Mouse (Mus musculus) intestine, embryonic 14.5 days (tissue): ENCODE data around the gene Cdh5. TPM values are rescaled to one million over a fixed set of nuclear protein-coding genes. Genes with fewer than 3 reads are reported as not detected.

Source experiments
- ATAC-seq: fragments of 200-750 bp; cut with Nextera tagmentation; replicated peaks from 2 replicates; pipeline ENCODE4 v1.8.0; 2017; ENCODE audit warnings: low read depth, moderate number of reproducible peaks, moderate TSS enrichment, moderate library complexity; ENCODE audit not compliant: low FRiP score, low TSS enrichment
- DNase-seq: peaks from one replicate; pipeline ENCODE4 v3.0.0-alpha.2; 2018; ENCODE audit warnings: low spot score
- H3K27ac ChIP-seq: fragments of 300-500 bp; sonication (generic); 2 replicates; pipeline ENCODE4 v1.5.1; 2014; ENCODE audit warnings: low read depth, mild to moderate bottlenecking, control low read depth
- H3K27me3 ChIP-seq: fragments of 300-500 bp; sonication (generic); replicated peaks from 2 replicates; pipeline ENCODE4 v1.6.1; 2014; ENCODE audit warnings: low read length, control low read depth; ENCODE audit not compliant: control insufficient read depth, insufficient read depth
- H3K36me3 ChIP-seq: fragments of 300-500 bp; sonication (generic); 2 replicates; pipeline ENCODE4 v1.6.1; 2014; ENCODE audit warnings: low read length, control low read depth; ENCODE audit not compliant: control insufficient read depth, insufficient read depth
- H3K4me1 ChIP-seq: fragments of 300-500 bp; sonication (generic); replicated peaks from 2 replicates; pipeline ENCODE4 v1.6.1; 2014; ENCODE audit warnings: low read length, control low read depth, mixed read lengths; ENCODE audit not compliant: control insufficient read depth, insufficient read depth
- H3K4me2 ChIP-seq: fragments of 300-500 bp; sonication (generic); 2 replicates; pipeline ENCODE4 v1.6.1; 2014; ENCODE audit warnings: low read length
- H3K4me3 ChIP-seq: fragments of 300-500 bp; sonication (generic); 2 replicates; pipeline ENCODE4 v1.5.1; 2014; ENCODE audit warnings: low read depth, low read length, control low read depth, mixed read lengths
- H3K9ac ChIP-seq: fragments of 300-500 bp; sonication (generic); 2 replicates; pipeline ENCODE4 v1.6.1; 2014; ENCODE audit warnings: mild to moderate bottlenecking, low read length
- H3K9me3 ChIP-seq: fragments of 300-500 bp; sonication (generic); 2 replicates; pipeline ENCODE4 v1.6.1; 2016; ENCODE audit warnings: low read length, control low read depth; ENCODE audit not compliant: control insufficient read depth
- WGBS: fragments of 180-500 bp; shearing (Covaris S2); extraction: QIAGEN DNeasy Blood & Tissue Kit; methylation state at CpG from one replicate; pipeline ENCODE4 v1.1.7; 2014; 5-methylcytosine and 5-hydroxymethylcytosine counted together
- polyA plus RNA-seq: library from polyadenylated mRNA; unstranded; fragments of >200 nt; fragmentation: Nextera tagmentation; extraction: Ambion mirVana; gene quantifications from 2 replicates; pipeline ENCODE4 v1.2.1, GENCODE M21; 2014

Cdh5 gene
- polyA plus RNA-seq, 1 experiment from 2014 or later: 28.3 TPM

- no peak for DNase-seq
- no peaks in the 10 kb centered on the region for H3K36me3 ChIP-seq
- no peak overlapping the region for H3K4me3 ChIP-seq
- 69% methylated on average over 12 of the region's 12 CpGs for WGBS
- no peak overlapping the region for H3K4me2 ChIP-seq
- H3K4me1 ChIP-seq: no peaks in the 10 kb centered on the region
- H3K27me3 ChIP-seq: no peaks in the 10 kb centered on the region
- H3K9me3 ChIP-seq: no peaks in the 10 kb centered on the region
- no peak overlapping the region for H3K27ac ChIP-seq
- no peak for ATAC-seq
- H3K9ac ChIP-seq: no peak overlapping the region
Observed at GRCm38 (mm10) chr8:104121640-104122416, 20.4 kb downstream of the Cdh5 start.

- Histone ChIP-seq H3K9ac (no peak overlapping the region), H3K4me2 (no peak overlapping the region), H3K4me3 (no peak overlapping the region), H3K27me3 (no peaks in the 10 kb centered on the region), H3K4me1 (no peaks in the 10 kb centered on the region), H3K9me3 (no peaks in the 10 kb centered on the region), H3K36me3 (no peaks in the 10 kb centered on the region), H3K27ac (no peak overlapping the region)
- 93% methylated on average over 2 of the region's 2 CpGs for WGBS
- DNase-seq: no peak
- no peak for ATAC-seq
Observed at GRCm38 (mm10) chr8:104123080-104123657, 21.7 kb downstream of the Cdh5 start.

GRCm38 (mm10) chr8:104124534-104124933 lies 23.1 kb downstream of the Cdh5 start:
- no peak overlapping the region for H3K9ac ChIP-seq
- ATAC-seq (no peak), DNase-seq (no peak)
- no peak overlapping the region for H3K27ac ChIP-seq
- no peak overlapping the region for H3K4me2 ChIP-seq
- H3K4me3 ChIP-seq: no peak overlapping the region
- H3K4me1 ChIP-seq: no peaks in the 10 kb centered on the region
- H3K27me3 ChIP-seq: no peaks in the 10 kb centered on the region
- no peaks in the 10 kb centered on the region for H3K36me3 ChIP-seq
- H3K9me3 ChIP-seq: no peaks in the 10 kb centered on the region
- WGBS: 77% methylated on average over 5 of the region's 5 CpGs

GRCm38 (mm10) chr8:104127160-104127883 lies 25.9 kb downstream of the Cdh5 start:
- ATAC-seq (no peak), DNase-seq (no peak)
- Histone ChIP-seq H3K4me2 (no peak overlapping the region), H3K4me3 (no peak overlapping the region), H3K4me1 (no peaks in the 10 kb centered on the region), H3K9me3 (no peaks in the 10 kb centered on the region), H3K9ac (no peak overlapping the region), H3K27me3 (no peaks in the 10 kb centered on the region), H3K27ac (no peak overlapping the region), H3K36me3 (no peaks in the 10 kb centered on the region)
- 60% methylated on average over 4 of the region's 4 CpGs for WGBS

- H3K36me3 ChIP-seq: no peaks in the 10 kb centered on the region
- no peaks in the 10 kb centered on the region for H3K9me3 ChIP-seq
- H3K9ac ChIP-seq: no peak overlapping the region
- H3K4me2 ChIP-seq: no peak overlapping the region
- no peaks in the 10 kb centered on the region for H3K4me1 ChIP-seq
- no peak for ATAC-seq
- no peak overlapping the region for H3K4me3 ChIP-seq
- H3K27me3 ChIP-seq: no peaks in the 10 kb centered on the region
- no peak overlapping the region for H3K27ac ChIP-seq
- DNase-seq: peak; percentile 29
- 91% methylated on average over 9 of the region's 9 CpGs for WGBS
Observed at GRCm38 (mm10) chr8:104130916-104131315, 29.5 kb downstream of the Cdh5 start.

- no peak for DNase-seq
- no peak overlapping the region for H3K4me3 ChIP-seq
- H3K9ac ChIP-seq: no peak overlapping the region
- no peak overlapping the region for H3K27ac ChIP-seq
- no peaks in the 10 kb centered on the region for H3K9me3 ChIP-seq
- H3K27me3 ChIP-seq: no peaks in the 10 kb centered on the region
- WGBS: 81% methylated on average over 7 of the region's 7 CpGs
- no peak for ATAC-seq
- no peaks in the 10 kb centered on the region for H3K36me3 ChIP-seq
- H3K4me2 ChIP-seq: no peak overlapping the region
- H3K4me1 ChIP-seq: no peaks in the 10 kb centered on the region
Observed at GRCm38 (mm10) chr8:104131414-104131975, 30.1 kb downstream of the Cdh5 start.

- ATAC-seq (no peak), DNase-seq (peak; percentile 38)
- H3K9me3 ChIP-seq: no peaks in the 10 kb centered on the region
- no peaks in the 10 kb centered on the region for H3K27me3 ChIP-seq
- H3K36me3 ChIP-seq: no peaks in the 10 kb centered on the region
- whole genome bisulfite sequencing: 90% methylated on average over 8 of the region's 8 CpGs
- no peak overlapping the region for H3K4me2 ChIP-seq
- H3K27ac ChIP-seq: no peak overlapping the region
- no peaks in the 10 kb centered on the region for H3K4me1 ChIP-seq
- no peak overlapping the region for H3K9ac ChIP-seq
- H3K4me3 ChIP-seq: no peak overlapping the region
Observed at GRCm38 (mm10) chr8:104134521-104134920, 33.1 kb downstream of the Cdh5 start.

GRCm38 (mm10) chr8:104136277-104136676 lies 34.9 kb downstream of the Cdh5 start:
- H3K9ac ChIP-seq: no peak overlapping the region
- no peaks in the 10 kb centered on the region for H3K9me3 ChIP-seq
- H3K27me3 ChIP-seq: no peaks in the 10 kb centered on the region
- ATAC-seq (no peak), DNase-seq (peak; percentile 15)
- H3K4me3 ChIP-seq: no peak overlapping the region
- no peak overlapping the region for H3K27ac ChIP-seq
- no peak overlapping the region for H3K4me2 ChIP-seq
- H3K4me1 ChIP-seq: no peaks in the 10 kb centered on the region
- H3K36me3 ChIP-seq: no peaks in the 10 kb centered on the region
- WGBS: 89% methylated on average over 3 of the region's 3 CpGs
